Mouse (Mus musculus) effector memory CD4-positive, alpha-beta T cell, adult 5 months (primary cell): ENCODE data around the gene Aldh1l2. TPM values are rescaled to one million over a fixed set of nuclear protein-coding genes. Genes with fewer than 3 reads are reported as not detected.

Experiments used
- polyA plus RNA-seq: library from polyadenylated mRNA; unstranded; fragments of 100-300 nt; shearing (Covaris generic); gene quantifications from one replicate; pipeline ENCODE4 v1.2.1, GENCODE M21; 2017

The Aldh1l2 gene
- polyA plus RNA-seq = 0.19 TPM

DNA sequence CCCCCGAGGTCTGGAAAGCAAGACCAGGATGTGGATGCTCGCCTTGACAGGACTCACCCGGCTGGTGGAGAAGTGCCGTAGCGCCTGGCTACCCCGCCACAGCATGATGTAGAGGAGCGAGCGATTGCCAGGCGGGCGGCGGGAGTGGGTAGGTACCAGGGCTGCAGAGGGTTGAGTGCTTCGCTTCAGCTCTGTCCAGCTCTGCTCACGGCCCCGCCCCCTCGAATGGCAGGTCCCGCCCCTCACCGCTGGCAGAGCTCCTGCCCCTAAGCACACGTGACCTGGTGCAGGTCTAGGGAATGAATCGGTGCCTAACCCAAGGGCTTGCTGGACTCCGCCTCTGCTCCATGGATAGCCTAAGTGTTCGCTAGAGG is at the start of gene Aldh1l2:
Gene Aldh1l2, minus strand, starts transcription at position 231 of the 374 bp plus-strand sequence.

DNA sequence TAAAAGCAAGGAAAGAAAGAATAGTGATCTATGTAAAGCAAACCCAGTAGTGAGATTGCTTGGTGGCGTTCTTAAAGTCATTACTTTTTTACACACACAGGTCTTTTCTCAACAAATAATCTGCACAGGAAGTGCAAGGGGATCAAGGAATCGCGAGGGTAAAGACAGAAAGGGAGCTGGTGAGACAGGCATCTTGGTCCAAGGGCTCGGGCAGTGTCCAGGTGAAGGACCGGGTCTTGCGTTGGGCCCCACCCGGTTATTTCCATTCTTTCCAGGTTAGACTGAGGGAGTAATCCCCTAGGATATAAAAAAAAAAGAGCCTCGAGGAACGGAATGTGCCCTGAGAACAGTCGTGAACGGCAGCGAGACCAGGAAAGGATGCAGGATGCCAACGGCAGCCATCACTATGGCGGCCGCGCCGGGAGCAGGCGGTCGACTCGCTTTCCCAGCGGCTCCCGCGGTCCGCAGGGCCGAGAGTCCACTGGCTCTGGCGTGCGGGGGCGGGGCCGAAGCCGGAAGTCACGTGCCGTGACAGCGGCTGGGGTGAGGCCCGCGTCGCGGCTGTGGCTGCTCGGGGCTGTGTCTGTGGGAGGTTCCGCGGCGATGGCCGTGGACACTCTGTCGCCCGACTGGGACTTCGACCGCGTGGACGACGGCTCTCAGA is 9.6 kb upstream of the Aldh1l2 start, which contains the start of gene Washc4:
Gene Washc4, plus strand, starts transcription at position 314 of the 664 bp plus-strand sequence.

Other genes starting within 250 kb of the Aldh1l2 start
- gene Slc41a2, start 196.3 kb downstream of the Aldh1l2 start, polyA plus RNA-seq = 4.1 TPM
- gene D10Wsu102e, start 173.9 kb downstream of the Aldh1l2 start, polyA plus RNA-seq = 0.57 TPM
- gene Washc4, start 9.6 kb upstream of the Aldh1l2 start, polyA plus RNA-seq = 41.6 TPM
- gene Appl2, start 114.6 kb upstream of the Aldh1l2 start, polyA plus RNA-seq = 37.1 TPM
- gene 1500009L16Rik, start 188.7 kb upstream of the Aldh1l2 start, polyA plus RNA-seq = 3.3 TPM